Mouse (Mus musculus): ENCODE measurements around the gene Angptl7.

DNA sequence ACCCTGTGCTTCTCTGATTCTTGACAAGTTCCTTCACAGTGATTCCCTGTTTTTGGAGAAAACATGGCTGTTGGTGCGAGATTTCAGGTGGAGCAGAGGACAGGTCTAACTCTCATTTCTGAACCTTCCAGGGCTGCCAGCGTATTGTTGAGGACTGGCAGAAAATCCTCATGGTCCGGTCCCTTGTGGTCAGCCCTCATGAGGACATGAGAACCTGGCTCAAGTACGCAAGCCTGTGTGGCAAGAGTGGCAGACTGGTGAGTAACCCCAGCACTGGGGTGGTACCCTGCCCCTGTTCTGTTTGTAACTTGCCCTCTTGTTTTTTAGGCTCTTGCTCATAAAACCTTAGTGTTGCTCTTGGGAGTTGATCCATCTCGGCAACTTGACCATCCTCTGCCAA lies 30.1 kb upstream of the Angptl7 start:
- TF ChIP-seq CTCF (IDR thresholded peaks at IDR 0.05; ENCODE audit: low read depth, low read length) (no peak), POLR2A (IDR thresholded peaks at IDR 0.05; ENCODE audit: insufficient read depth, low read length) (no peak), EP300 (IDR thresholded peaks at IDR 0.05; ENCODE audit: insufficient read depth, low read depth, low read length) (no peak)

Data from ES-Bruce4 (cell line).